Mouse (Mus musculus): Measurements from ENCODE around the gene Fcmr. TPM values are rescaled to one million over a fixed set of nuclear protein-coding genes. Genes with fewer than 3 reads are reported as not detected.

The Fcmr gene
- polyA plus RNA-seq, 1 experiment from 2014 or later = not detected

DNA sequence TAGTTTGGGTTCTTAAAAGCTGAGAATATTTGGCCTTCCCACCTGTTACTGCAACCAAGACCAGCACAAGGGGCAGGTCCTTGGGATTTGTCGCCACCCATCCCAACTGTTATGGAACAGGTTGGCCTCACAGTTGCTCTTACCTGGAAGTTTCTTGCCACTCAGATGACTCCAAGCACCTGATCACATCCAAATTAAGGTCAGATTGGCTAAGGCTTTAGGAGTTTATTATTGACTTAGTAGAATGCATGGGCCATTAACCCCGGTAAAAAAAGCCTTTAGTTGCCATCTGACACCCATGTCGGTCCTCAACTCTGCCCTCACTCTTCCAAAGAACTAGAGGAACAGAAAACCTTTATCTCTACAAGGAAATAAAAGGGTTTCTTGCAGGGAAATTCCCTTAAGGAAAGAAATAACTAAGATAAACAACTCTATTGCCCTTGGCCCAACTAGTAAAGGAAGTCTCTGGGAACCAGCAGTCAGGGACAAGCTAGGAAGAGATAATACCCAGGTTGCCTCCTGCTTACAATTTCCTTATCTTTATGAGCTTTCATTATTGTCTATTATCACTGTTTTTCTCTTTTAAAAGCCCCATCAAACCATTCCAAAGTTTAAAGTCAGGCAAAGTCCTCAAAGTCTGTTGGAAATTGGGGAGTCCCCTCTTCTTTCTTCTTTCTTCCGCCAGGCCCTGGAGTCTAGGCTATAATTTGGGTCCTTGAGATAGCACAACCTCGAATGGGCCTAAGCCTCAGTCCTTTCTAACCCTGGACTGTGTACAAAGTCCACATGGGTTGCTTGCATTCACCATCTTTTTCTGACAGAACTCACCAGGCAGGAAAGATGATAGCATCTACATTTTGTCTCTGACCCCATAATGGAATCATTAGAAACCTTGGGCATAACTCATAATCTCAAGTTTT lies 33.0 kb upstream of the Fcmr start:
- Histone ChIP-seq H3K27me3 (ENCODE audit: control insufficient read depth, insufficient read depth, low read length) (no peaks in the 10 kb centered on the region), H3K4me2 (ENCODE audit: low read length) (no peak overlapping the region), H3K9ac (replicated peaks; ENCODE audit: low read length) (no peak overlapping the region), H3K4me3 (replicated peaks; ENCODE audit: low read depth, low read length) (no peak overlapping the region), H3K4me1 (ENCODE audit: control insufficient read depth, insufficient read depth, low read length) (no peaks in the 10 kb centered on the region), H3K27ac (replicated peaks; ENCODE audit: low read depth, low read length) (no peak overlapping the region), H3K9me3 (ENCODE audit: control insufficient read depth, low read length) (no peaks in the 10 kb centered on the region), H3K36me3 (ENCODE audit: control insufficient read depth, insufficient read depth, low read length) (no peaks in the 10 kb centered on the region)
- ATAC-seq (ENCODE audit: low FRiP score, low TSS enrichment) = no peak
- 78% methylated on average over 5 of the region's 5 CpGs for WGBS
- no peak for DNase-seq

DNA sequence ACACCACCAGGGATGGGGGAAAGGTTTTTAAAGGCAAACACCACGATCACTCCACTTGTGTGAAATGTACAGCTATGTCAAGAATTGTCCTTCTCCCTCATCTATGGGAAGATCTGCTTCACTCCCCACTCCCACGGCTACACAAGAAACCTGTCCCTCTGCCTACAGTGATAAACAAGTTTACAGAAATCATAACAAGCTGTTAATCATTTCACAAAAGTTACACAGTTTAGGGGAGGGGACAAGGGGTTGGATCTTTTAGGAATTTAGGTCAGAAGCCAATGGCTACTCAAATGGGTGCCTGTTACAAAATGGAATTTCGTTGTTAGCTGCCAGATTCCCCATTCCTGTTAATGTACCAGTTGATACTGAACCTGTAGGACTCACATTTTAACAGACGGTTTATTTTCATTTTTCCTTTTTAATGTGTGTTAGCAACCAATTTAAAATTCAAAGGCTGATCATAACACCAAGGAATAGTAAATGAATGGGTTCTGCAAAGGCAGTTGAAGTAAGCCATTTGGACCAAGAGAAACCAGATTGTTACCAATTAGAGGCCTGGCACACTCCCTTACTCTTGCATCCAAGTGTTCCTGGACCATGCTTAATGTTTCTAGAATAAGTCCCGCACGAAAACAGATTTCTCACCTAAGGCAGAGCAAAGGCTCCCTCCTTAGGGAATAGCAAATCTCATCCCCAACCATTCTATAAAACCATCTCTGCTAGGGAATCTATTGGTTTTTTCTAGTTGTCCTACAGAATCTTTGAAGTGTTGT lies 30.1 kb upstream of the Fcmr start:
- Histone ChIP-seq H3K9me3 (ENCODE audit: control insufficient read depth, low read length) (no peaks in the 10 kb centered on the region), H3K4me3 (replicated peaks; ENCODE audit: low read depth, low read length) (no peak overlapping the region), H3K4me1 (ENCODE audit: control insufficient read depth, insufficient read depth, low read length) (no peaks in the 10 kb centered on the region), H3K4me2 (ENCODE audit: low read length) (no peak overlapping the region), H3K9ac (replicated peaks; ENCODE audit: low read length) (no peak overlapping the region), H3K27ac (replicated peaks; ENCODE audit: low read depth, low read length) (no peak overlapping the region), H3K27me3 (ENCODE audit: control insufficient read depth, insufficient read depth, low read length) (no peaks in the 10 kb centered on the region), H3K36me3 (ENCODE audit: control insufficient read depth, insufficient read depth, low read length) (no peaks in the 10 kb centered on the region)
- ATAC-seq (ENCODE audit: low FRiP score, low TSS enrichment) = no peak
- no peak for DNase-seq
- whole genome bisulfite sequencing = 89% methylated on average over 6 of the region's 6 CpGs

DNA sequence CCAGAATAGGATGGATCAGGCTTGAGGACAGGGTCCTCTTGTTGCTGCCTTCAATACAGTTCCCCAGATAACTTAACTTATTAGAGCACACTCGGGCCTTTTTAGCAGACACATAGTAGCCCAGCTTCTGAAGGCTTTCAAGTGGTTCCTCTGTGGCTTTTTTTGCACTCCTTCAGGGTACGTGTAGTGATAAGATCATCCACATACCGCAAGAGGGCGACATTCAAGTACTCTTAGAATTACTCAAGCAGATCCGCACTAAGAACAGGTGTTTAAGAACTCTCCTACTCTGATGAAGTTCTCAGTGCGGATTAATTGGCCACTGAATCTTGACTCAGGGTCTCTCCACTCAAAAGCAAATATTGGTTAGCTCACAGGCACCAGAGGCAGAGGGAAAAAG lies 27.2 kb upstream of the Fcmr start:
- Histone ChIP-seq H3K9me3 (ENCODE audit: control insufficient read depth, low read length) (no peaks in the 10 kb centered on the region), H3K27me3 (ENCODE audit: control insufficient read depth, insufficient read depth, low read length) (no peaks in the 10 kb centered on the region), H3K4me3 (replicated peaks; ENCODE audit: low read depth, low read length) (no peak overlapping the region), H3K4me1 (ENCODE audit: control insufficient read depth, insufficient read depth, low read length) (no peaks in the 10 kb centered on the region), H3K27ac (replicated peaks; ENCODE audit: low read depth, low read length) (no peak overlapping the region), H3K4me2 (ENCODE audit: low read length) (no peak overlapping the region), H3K36me3 (ENCODE audit: control insufficient read depth, insufficient read depth, low read length) (no peaks in the 10 kb centered on the region), H3K9ac (replicated peaks; ENCODE audit: low read length) (no peak overlapping the region)
- ATAC-seq (ENCODE audit: low FRiP score, low TSS enrichment) = no peak
- 67% methylated on average over 6 of the region's 6 CpGs for WGBS
- peak; percentile 11 for DNase-seq

DNA sequence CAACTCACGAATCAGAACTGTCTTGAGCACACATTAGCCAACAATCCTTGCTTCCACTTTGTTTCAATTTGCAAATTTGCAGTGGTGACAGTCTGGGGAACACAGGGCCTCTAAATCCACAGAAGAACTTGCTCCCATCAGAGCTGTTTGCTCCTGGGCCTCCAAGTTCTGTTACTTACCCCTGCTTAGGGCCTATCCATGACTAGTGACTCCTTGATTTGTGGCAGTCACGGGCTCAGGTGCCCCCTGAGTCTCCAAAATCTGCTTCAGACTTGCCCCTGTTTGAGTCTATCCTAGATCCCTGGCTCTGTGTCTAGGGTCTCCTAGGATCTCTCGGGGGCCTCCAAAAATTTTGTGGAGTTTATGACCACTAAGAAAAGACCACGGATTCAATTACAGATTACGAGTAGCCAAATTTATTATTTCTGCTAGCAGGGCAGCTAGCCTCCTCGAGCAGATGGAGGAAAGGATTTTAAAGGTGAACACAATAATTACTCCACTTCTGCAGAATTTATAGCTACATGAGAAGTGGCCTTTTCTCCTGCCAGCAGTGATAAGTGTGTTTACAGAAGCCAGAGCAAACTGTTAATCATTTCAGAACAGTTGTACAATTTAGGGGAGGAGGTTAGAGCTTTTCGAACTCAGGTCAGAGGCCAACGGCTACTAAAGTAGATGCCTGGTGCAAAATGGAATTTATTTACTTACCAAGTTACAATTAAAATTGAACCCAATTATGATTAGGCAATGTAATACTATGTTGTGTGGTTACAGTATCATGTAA lies 24.7 kb upstream of the Fcmr start:
- Histone ChIP-seq H3K9me3 (ENCODE audit: control insufficient read depth, low read length) (no peaks in the 10 kb centered on the region), H3K4me3 (replicated peaks; ENCODE audit: low read depth, low read length) (no peak overlapping the region), H3K9ac (replicated peaks; ENCODE audit: low read length) (no peak overlapping the region), H3K4me1 (ENCODE audit: control insufficient read depth, insufficient read depth, low read length) (no peaks in the 10 kb centered on the region), H3K36me3 (ENCODE audit: control insufficient read depth, insufficient read depth, low read length) (no peaks in the 10 kb centered on the region), H3K4me2 (ENCODE audit: low read length) (no peak overlapping the region), H3K27ac (replicated peaks; ENCODE audit: low read depth, low read length) (no peak overlapping the region), H3K27me3 (ENCODE audit: control insufficient read depth, insufficient read depth, low read length) (no peaks in the 10 kb centered on the region)
- 83% methylated on average over 8 of the region's 8 CpGs for WGBS
- no peak for DNase-seq
- ATAC-seq (ENCODE audit: low FRiP score, low TSS enrichment) = no peak

DNA sequence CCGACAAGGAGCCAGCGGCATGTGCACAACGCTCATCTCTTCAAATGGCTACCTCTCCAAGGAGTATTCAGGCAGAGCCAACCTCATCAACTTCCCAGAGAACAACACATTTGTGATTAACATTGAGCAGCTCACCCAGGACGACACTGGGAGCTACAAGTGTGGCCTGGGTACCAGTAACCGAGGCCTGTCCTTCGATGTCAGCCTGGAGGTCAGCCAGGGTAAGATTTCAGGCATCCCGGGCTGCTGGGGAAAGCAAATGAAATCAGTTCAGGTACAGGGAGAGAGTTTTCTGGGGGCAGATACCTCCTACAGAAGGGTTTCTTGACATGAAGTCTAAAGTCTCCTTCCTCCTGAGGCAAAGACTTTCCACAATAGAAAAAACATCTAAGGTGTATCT lies 23.8 kb upstream of the Fcmr start:
- no peak overlapping the region for H3K9ac ChIP-seq (replicated peaks; ENCODE audit: low read length)
- H3K27me3 ChIP-seq (ENCODE audit: control insufficient read depth, insufficient read depth, low read length) = no peaks in the 10 kb centered on the region
- no peaks in the 10 kb centered on the region for H3K9me3 ChIP-seq (ENCODE audit: control insufficient read depth, low read length)
- no peak for DNase-seq
- no peak overlapping the region for H3K4me2 ChIP-seq (ENCODE audit: low read length)
- no peaks in the 10 kb centered on the region for H3K36me3 ChIP-seq (ENCODE audit: control insufficient read depth, insufficient read depth, low read length)
- no peak overlapping the region for H3K4me3 ChIP-seq (replicated peaks; ENCODE audit: low read depth, low read length)
- H3K27ac ChIP-seq (replicated peaks; ENCODE audit: low read depth, low read length) = no peak overlapping the region
- 95% methylated on average over 7 of the region's 7 CpGs for WGBS
- ATAC-seq (ENCODE audit: low FRiP score, low TSS enrichment) = no peak
- no peaks in the 10 kb centered on the region for H3K4me1 ChIP-seq (ENCODE audit: control insufficient read depth, insufficient read depth, low read length)

DNA sequence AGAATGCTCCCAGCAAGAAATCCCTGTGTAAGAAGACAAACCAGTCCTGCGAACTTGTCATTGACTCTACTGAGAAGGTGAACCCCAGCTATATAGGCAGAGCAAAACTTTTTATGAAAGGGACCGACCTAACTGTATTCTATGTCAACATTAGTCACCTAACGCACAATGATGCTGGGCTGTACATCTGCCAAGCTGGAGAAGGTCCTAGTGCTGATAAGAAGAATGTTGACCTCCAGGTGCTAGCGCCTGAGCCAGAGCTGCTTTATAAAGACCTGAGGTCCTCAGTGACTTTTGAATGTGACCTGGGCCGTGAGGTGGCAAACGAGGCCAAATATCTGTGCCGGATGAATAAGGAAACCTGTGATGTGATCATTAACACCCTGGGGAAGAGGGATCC lies 21.0 kb upstream of the Fcmr start:
- DNase-seq (no peak), ATAC-seq (ENCODE audit: low FRiP score, low TSS enrichment) (no peak)
- Histone ChIP-seq H3K4me1 (ENCODE audit: control insufficient read depth, insufficient read depth, low read length) (no peaks in the 10 kb centered on the region), H3K9me3 (ENCODE audit: control insufficient read depth, low read length) (no peaks in the 10 kb centered on the region), H3K27me3 (ENCODE audit: control insufficient read depth, insufficient read depth, low read length) (no peaks in the 10 kb centered on the region), H3K4me3 (replicated peaks; ENCODE audit: low read depth, low read length) (no peak overlapping the region), H3K4me2 (ENCODE audit: low read length) (no peak overlapping the region), H3K9ac (replicated peaks; ENCODE audit: low read length) (no peak overlapping the region), H3K36me3 (ENCODE audit: control insufficient read depth, insufficient read depth, low read length) (no peaks in the 10 kb centered on the region), H3K27ac (replicated peaks; ENCODE audit: low read depth, low read length) (no peak overlapping the region)
- WGBS = 90% methylated on average over 7 of the region's 7 CpGs

DNA sequence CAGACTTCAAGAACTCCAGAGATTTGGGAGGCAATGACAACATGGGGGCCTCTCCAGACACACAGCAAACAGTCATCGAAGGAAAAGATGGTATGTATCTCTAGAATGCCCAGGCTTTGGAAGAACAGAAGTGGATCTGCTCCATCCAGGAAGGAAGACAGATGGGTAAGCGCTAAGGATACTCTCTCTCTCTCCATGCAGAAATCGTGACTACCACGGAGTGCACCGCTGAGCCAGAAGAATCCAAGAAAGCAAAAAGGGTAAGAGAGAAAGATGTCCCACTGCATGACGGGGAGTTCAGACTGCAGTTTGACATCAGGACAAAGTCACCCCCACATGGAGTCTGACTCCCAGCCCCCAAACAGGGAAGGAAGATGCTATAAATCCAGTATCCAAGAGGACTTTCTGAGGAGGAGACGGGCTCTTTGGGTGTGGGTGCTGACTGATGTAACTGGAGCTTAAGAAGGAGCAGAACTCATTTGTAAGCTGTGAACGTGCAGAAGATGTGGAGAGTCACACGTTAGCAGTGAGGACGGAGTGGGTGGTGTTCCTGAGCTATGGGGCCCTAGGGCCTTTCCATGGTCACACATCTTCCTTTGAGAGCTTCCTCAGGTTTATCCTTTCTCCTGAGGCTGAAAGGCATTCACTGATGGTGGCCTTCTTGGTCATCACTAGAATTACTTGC lies 15.8 kb upstream of the Fcmr start:
- ATAC-seq (ENCODE audit: low FRiP score, low TSS enrichment) = no peak

DNA sequence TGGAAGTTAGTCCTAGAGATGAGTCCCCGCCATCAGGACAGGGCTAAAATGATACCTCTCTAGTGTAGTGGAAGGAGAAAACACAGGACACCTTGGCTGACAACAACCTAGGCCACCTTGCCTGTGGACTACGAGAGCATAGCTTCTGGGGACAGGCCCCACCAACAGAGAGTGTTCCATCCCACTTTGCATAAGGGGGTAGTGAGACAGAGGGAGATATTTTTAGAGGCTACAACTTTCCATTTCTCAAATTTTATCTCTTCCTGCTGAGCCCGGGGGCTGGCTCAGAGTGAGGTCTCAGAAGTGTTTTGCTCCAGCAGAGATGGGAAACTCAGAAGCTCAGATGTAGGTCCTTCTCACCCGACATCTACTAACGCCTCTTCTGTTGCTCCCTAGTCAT lies 15.1 kb upstream of the Fcmr start:
- ATAC-seq (ENCODE audit: low FRiP score, low TSS enrichment) (no peak), DNase-seq (no peak)
- Histone ChIP-seq H3K27me3 (ENCODE audit: control insufficient read depth, insufficient read depth, low read length) (no peaks in the 10 kb centered on the region), H3K9ac (replicated peaks; ENCODE audit: low read length) (no peak overlapping the region), H3K36me3 (ENCODE audit: control insufficient read depth, insufficient read depth, low read length) (no peaks in the 10 kb centered on the region), H3K27ac (replicated peaks; ENCODE audit: low read depth, low read length) (no peak overlapping the region), H3K4me3 (replicated peaks; ENCODE audit: low read depth, low read length) (no peak overlapping the region), H3K4me2 (ENCODE audit: low read length) (no peak overlapping the region), H3K4me1 (ENCODE audit: control insufficient read depth, insufficient read depth, low read length) (no peaks in the 10 kb centered on the region), H3K9me3 (ENCODE audit: control insufficient read depth, low read length) (no peaks in the 10 kb centered on the region)
- 86% methylated on average over 5 of the region's 5 CpGs for WGBS

More for the DNA sequence above, 15.8 kb upstream of the Fcmr start:
- no peak overlapping the region for H3K4me3 ChIP-seq (replicated peaks; ENCODE audit: low read depth, low read length)
- H3K36me3 ChIP-seq (ENCODE audit: control insufficient read depth, insufficient read depth, low read length) = no peaks in the 10 kb centered on the region
- no peak for DNase-seq
- no peak overlapping the region for H3K4me2 ChIP-seq (ENCODE audit: low read length)
- no peaks in the 10 kb centered on the region for H3K9me3 ChIP-seq (ENCODE audit: control insufficient read depth, low read length)
- H3K27me3 ChIP-seq (ENCODE audit: control insufficient read depth, insufficient read depth, low read length) = no peaks in the 10 kb centered on the region
- no peak overlapping the region for H3K9ac ChIP-seq (replicated peaks; ENCODE audit: low read length)
- no peaks in the 10 kb centered on the region for H3K4me1 ChIP-seq (ENCODE audit: control insufficient read depth, insufficient read depth, low read length)
- no peak overlapping the region for H3K27ac ChIP-seq (replicated peaks; ENCODE audit: low read depth, low read length)
- WGBS = 94% methylated on average over 10 of the region's 10 CpGs
